Mouse (Mus musculus): Measurements from ENCODE around the gene Fgf11.
A peak's percentile ranks its signal among the peaks of the same experiment; 100 is the strongest.

Gene Fgf11

DNA sequence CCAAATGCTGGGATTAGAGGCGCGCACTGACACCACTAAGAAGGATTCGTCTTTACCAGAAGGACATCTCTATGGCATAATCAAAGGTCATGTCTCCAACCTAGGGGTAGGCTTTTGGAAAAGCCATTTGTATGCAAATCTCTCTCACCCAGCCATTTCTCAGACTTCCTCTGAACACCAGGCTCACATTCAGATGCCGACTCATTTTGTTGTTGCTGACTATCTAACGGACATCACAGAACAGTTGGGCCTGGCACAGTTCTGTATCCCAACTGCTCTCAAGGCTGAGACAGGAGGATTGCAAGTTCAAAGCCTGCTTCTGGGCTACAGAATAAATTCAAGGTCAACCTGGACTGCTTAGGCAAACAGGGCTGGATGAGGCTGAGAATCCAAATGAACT lies 14.4 kb downstream of the Fgf11 start:
- peaks cover 71% of the 10 kb centered on the region for H3K4me1 ChIP-seq (replicated peaks; ENCODE audit: low read depth, low read length)
- no peak for TF ChIP-seq NANOG (IDR thresholded peaks at IDR 0.05; ENCODE audit: borderline replicate concordance, low read length)
- peaks cover 8% of the 10 kb centered on the region for H3K27me3 ChIP-seq (ENCODE audit: insufficient read depth, low read length)
- H3K4me3 ChIP-seq (replicated peaks; ENCODE audit: low read length), result 0 out of 2 replicates have a peak overlapping the region, but pooled peaks have one; percentile 10
- H3K36me3 ChIP-seq (ENCODE audit: insufficient read depth, low read length), result no peaks in the 10 kb centered on the region
- no peaks in the 10 kb centered on the region for H3K9me3 ChIP-seq (ENCODE audit: low read length)

GRCm38 (mm10) chr11:69784793-69785272 lies 16.8 kb downstream of the Fgf11 start:
- H3K36me3 ChIP-seq (ENCODE audit: insufficient read depth, low read length), result no peaks in the 10 kb centered on the region
- no peaks in the 10 kb centered on the region for H3K9me3 ChIP-seq (ENCODE audit: low read length)
- H3K4me3 ChIP-seq (replicated peaks; ENCODE audit: low read length), result peak overlapping the region; percentile 67
- no peak for TF ChIP-seq POU5F1 (IDR thresholded peaks at IDR 0.05; ENCODE audit: borderline replicate concordance, low read length)
- no peak for TF ChIP-seq CTCF (conservative IDR thresholded peaks at IDR 0.05; ENCODE audit: low read length)
- TF ChIP-seq NANOG (IDR thresholded peaks at IDR 0.05; ENCODE audit: borderline replicate concordance, low read length), result no peak
- H3K4me1 ChIP-seq (replicated peaks; ENCODE audit: low read depth, low read length), result peaks cover 86% of the 10 kb centered on the region
- H3K27me3 ChIP-seq (ENCODE audit: insufficient read depth, low read length), result peaks cover 10% of the 10 kb centered on the region

GRCm38 (mm10) chr11:69781828-69782227 lies 19.8 kb downstream of the Fgf11 start:
- no peak overlapping the region for H3K4me3 ChIP-seq (replicated peaks; ENCODE audit: low read length)
- TF ChIP-seq POU5F1 (IDR thresholded peaks at IDR 0.05; ENCODE audit: borderline replicate concordance, low read length) (no peak), CTCF (conservative IDR thresholded peaks at IDR 0.05; ENCODE audit: low read length) (no peak), NANOG (IDR thresholded peaks at IDR 0.05; ENCODE audit: borderline replicate concordance, low read length) (peak; percentile 41; the same call in 1 of the 2 replicates)
- peaks cover 91% of the 10 kb centered on the region for H3K4me1 ChIP-seq (replicated peaks; ENCODE audit: low read depth, low read length)
- H3K36me3 ChIP-seq (ENCODE audit: insufficient read depth, low read length), result no peaks in the 10 kb centered on the region
- H3K27me3 ChIP-seq (ENCODE audit: insufficient read depth, low read length), result peaks cover 38% of the 10 kb centered on the region
- no peaks in the 10 kb centered on the region for H3K9me3 ChIP-seq (ENCODE audit: low read length)

DNA sequence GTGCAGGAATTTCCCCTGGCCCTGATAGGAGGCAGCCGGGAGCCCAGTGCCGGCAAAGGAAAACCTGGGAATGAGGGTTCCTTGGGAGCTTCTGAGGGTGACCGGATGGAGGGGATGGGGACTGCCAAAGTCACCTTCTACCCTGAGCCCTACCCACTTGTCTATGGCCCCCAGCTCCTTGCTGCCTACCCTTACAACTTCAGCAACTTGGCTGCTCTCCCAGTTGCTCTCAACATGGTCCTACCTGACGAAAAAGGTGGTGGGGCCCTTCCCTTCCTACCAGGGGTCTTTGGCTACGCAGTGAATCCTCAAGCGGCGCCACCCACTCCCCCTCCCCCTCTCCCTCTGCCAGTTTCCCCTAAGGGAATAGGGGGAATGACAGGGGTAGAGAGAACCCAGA lies 22.7 kb downstream of the Fgf11 start:
- no peaks in the 10 kb centered on the region for H3K36me3 ChIP-seq (ENCODE audit: insufficient read depth, low read length)
- no peaks in the 10 kb centered on the region for H3K9me3 ChIP-seq (ENCODE audit: low read length)
- H3K4me1 ChIP-seq (replicated peaks; ENCODE audit: low read depth, low read length), result peaks cover 88% of the 10 kb centered on the region
- peaks cover 50% of the 10 kb centered on the region for H3K27me3 ChIP-seq (ENCODE audit: insufficient read depth, low read length)
- H3K4me3 ChIP-seq (replicated peaks; ENCODE audit: low read length), result no peak overlapping the region
- no peak for TF ChIP-seq CTCF (conservative IDR thresholded peaks at IDR 0.05; ENCODE audit: low read length)
- no peak for TF ChIP-seq NANOG (IDR thresholded peaks at IDR 0.05; ENCODE audit: borderline replicate concordance, low read length)
- no peak for TF ChIP-seq POU5F1 (IDR thresholded peaks at IDR 0.05; ENCODE audit: borderline replicate concordance, low read length)

DNA sequence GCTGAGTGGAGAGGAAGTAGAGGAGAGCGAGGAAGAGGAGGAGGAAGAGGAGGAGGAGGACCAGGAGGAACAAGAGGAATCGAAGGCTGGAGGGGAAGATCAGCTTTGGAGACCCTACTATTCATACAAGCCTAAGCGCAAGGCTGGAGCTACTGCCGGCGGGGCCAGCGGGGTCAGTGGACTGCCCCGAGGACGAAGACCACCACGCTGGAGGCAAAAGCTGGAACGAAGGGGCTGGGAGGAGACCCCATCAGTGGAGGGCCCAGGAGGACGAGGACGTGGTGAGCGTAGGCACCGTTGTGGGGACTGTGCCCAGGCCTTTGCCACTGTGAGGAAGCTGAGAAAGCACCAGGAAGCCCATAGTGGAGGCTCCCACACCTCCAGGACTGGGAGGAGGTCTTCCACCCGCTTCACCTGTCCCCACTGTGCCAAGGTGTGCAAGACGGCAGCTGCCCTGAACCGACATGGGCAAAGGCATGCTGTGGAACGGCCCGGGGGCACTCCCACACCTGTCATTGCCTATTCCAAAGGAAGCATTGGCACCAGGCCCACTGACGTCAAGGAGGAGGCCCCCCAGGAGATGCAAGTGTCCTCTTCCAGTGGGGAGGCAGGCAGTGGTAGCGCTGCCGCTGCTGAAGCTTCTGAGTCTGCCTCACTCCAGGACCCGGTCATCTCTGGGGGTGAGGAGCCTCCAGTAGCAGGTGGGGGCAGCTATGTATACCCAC lies 23.2 kb downstream of the Fgf11 start:
- Histone ChIP-seq H3K4me3 (replicated peaks; ENCODE audit: low read length) (peak overlapping the region; percentile 49), H3K4me1 (replicated peaks; ENCODE audit: low read depth, low read length) (peaks cover 83% of the 10 kb centered on the region), H3K36me3 (ENCODE audit: insufficient read depth, low read length) (no peaks in the 10 kb centered on the region), H3K9me3 (ENCODE audit: low read length) (no peaks in the 10 kb centered on the region), H3K27me3 (ENCODE audit: insufficient read depth, low read length) (peaks cover 50% of the 10 kb centered on the region)
- TF ChIP-seq POU5F1 (IDR thresholded peaks at IDR 0.05; ENCODE audit: borderline replicate concordance, low read length), result no peak
- TF ChIP-seq NANOG (IDR thresholded peaks at IDR 0.05; ENCODE audit: borderline replicate concordance, low read length), result no peak
- no peak for TF ChIP-seq CTCF (conservative IDR thresholded peaks at IDR 0.05; ENCODE audit: low read length)

DNA sequence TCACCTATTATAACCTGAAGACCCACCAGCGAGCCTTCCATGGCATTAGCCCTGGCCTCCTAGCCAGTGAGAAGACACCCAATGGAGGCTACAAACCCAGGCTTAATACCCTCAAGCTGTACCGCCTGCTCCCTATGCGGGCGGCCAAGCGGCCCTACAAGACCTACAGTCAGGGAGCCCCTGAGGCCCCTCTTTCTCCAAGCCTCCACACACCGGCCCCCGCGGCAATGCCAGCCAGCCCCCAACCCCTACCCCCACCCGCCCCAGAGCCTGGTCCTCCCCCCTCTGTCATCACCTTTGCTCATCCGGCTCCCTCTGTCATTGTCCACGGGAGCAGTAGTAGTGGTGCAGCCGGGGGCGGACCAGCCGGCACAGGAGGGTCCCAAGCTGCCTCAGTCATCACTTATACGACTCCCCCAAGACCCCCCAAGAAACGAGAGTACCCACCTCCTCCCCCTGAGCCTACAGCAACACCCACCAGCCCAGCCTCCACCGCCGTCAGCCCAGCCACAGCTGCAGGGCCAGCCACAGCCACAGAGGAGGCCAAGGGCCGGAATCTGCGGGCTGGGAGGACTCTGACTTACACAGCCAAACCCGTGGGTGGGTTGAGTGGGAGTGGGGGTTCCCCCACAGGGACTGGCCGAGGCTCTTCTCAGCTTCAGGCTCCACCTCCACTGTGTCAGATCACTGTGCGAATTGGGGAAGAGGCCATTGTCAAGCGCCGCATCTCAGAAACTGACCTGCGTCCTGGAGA lies 24.0 kb downstream of the Fgf11 start:
- no peaks in the 10 kb centered on the region for H3K36me3 ChIP-seq (ENCODE audit: insufficient read depth, low read length)
- no peak for TF ChIP-seq NANOG (IDR thresholded peaks at IDR 0.05; ENCODE audit: borderline replicate concordance, low read length)
- no peak for TF ChIP-seq CTCF (conservative IDR thresholded peaks at IDR 0.05; ENCODE audit: low read length)
- no peak for TF ChIP-seq POU5F1 (IDR thresholded peaks at IDR 0.05; ENCODE audit: borderline replicate concordance, low read length)
- peak overlapping the region; percentile 49 for H3K4me3 ChIP-seq (replicated peaks; ENCODE audit: low read length)
- H3K27me3 ChIP-seq (ENCODE audit: insufficient read depth, low read length), result peaks cover 50% of the 10 kb centered on the region
- peaks cover 78% of the 10 kb centered on the region for H3K4me1 ChIP-seq (replicated peaks; ENCODE audit: low read depth, low read length)
- no peaks in the 10 kb centered on the region for H3K9me3 ChIP-seq (ENCODE audit: low read length)

GRCm38 (mm10) chr11:69776488-69776887 lies 25.2 kb downstream of the Fgf11 start:
- no peaks in the 10 kb centered on the region for H3K36me3 ChIP-seq (ENCODE audit: insufficient read depth, low read length)
- peak overlapping the region; percentile 63 for H3K4me3 ChIP-seq (replicated peaks; ENCODE audit: low read length)
- TF ChIP-seq NANOG (IDR thresholded peaks at IDR 0.05; ENCODE audit: borderline replicate concordance, low read length) (no peak), POU5F1 (IDR thresholded peaks at IDR 0.05; ENCODE audit: borderline replicate concordance, low read length) (no peak)
- H3K9me3 ChIP-seq (ENCODE audit: low read length), result no peaks in the 10 kb centered on the region
- peaks cover 50% of the 10 kb centered on the region for H3K27me3 ChIP-seq (ENCODE audit: insufficient read depth, low read length)
- peaks cover 66% of the 10 kb centered on the region for H3K4me1 ChIP-seq (replicated peaks; ENCODE audit: low read depth, low read length)

DNA sequence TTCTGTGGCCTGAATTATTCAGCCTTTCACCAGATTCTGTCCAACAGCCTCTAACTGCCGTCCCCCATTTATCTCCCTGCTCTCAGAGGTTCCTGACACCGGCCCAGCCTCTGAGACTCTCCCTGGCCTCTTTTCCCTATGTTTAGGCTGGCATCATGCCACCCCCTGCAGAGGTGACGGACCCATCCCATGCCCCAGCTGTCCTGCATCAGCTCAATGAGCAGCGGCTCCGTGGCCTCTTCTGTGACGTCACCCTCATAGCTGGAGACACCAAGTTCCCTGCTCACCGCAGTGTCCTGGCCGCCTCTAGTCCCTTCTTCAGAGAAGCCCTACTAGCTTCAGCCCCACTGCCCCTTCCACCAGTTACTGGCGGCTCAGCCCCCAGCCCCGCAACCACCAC lies 25.9 kb downstream of the Fgf11 start:
- no peaks in the 10 kb centered on the region for H3K9me3 ChIP-seq (ENCODE audit: low read length)
- H3K27me3 ChIP-seq (ENCODE audit: insufficient read depth, low read length), result peaks cover 49% of the 10 kb centered on the region
- H3K4me3 ChIP-seq (replicated peaks; ENCODE audit: low read length), result peak overlapping the region; percentile 63
- no peaks in the 10 kb centered on the region for H3K36me3 ChIP-seq (ENCODE audit: insufficient read depth, low read length)
- H3K4me1 ChIP-seq (replicated peaks; ENCODE audit: low read depth, low read length), result peaks cover 60% of the 10 kb centered on the region
- TF ChIP-seq POU5F1 (IDR thresholded peaks at IDR 0.05; ENCODE audit: borderline replicate concordance, low read length), result no peak

Data from E14TG2a.4 (cell line).